Mouse (Mus musculus) liver, embryonic 16.5 days (tissue): Measurements from ENCODE around the gene Ppil1. TPM values are rescaled to one million over a fixed set of nuclear protein-coding genes. Genes with fewer than 3 reads are reported as not detected.

Experiments used
- ATAC-seq: fragments of 200-750 bp; cut with Nextera tagmentation; 2 replicates; pipeline ENCODE4 v1.8.0; 2017; ENCODE audit warnings: low read depth, mild to moderate bottlenecking, moderate number of reproducible peaks, moderate library complexity
- H3K27ac ChIP-seq: fragments of 300-500 bp; sonication (generic); 2 replicates; pipeline ENCODE4 v1.5.1; 2014; ENCODE audit warnings: mild to moderate bottlenecking, low read length
- H3K27me3 ChIP-seq: fragments of 300-500 bp; sonication (generic); 2 replicates; pipeline ENCODE4 v1.6.1; 2014; ENCODE audit warnings: low read depth, low read length, mixed read lengths; ENCODE audit not compliant: control insufficient read depth, insufficient read depth
- H3K36me3 ChIP-seq: fragments of 300-500 bp; sonication (generic); 2 replicates; pipeline ENCODE4 v1.6.1; 2014; ENCODE audit warnings: mild to moderate bottlenecking; ENCODE audit not compliant: control insufficient read depth, insufficient read depth
- H3K4me1 ChIP-seq: fragments of 300-500 bp; sonication (generic); 2 replicates; pipeline ENCODE4 v1.6.1; 2014; ENCODE audit warnings: low read depth, low read length, mixed read lengths; ENCODE audit not compliant: control insufficient read depth
- H3K4me2 ChIP-seq: fragments of 300-500 bp; sonication (generic); 2 replicates; pipeline ENCODE4 v1.6.1; 2014; ENCODE audit warnings: low read depth, low read length, mixed read lengths
- H3K4me3 ChIP-seq: fragments of 300-500 bp; sonication (generic); 2 replicates; pipeline ENCODE4 v1.5.1; 2014; ENCODE audit warnings: low read depth, mild to moderate bottlenecking, low read length
- H3K9ac ChIP-seq: fragments of 300-500 bp; sonication (generic); 2 replicates; pipeline ENCODE4 v1.6.1; 2014; ENCODE audit warnings: low read depth, low read length
- H3K9me3 ChIP-seq: fragments of 300-500 bp; sonication (generic); replicated peaks from 2 replicates; pipeline ENCODE4 v1.6.1; 2016; ENCODE audit warnings: low read length; ENCODE audit not compliant: control insufficient read depth
- WGBS: fragments of 180-500 bp; shearing (Covaris S2); extraction: QIAGEN DNeasy Blood & Tissue Kit; methylation state at CpG from one replicate; pipeline ENCODE4 v1.1.7; 2014; ENCODE audit not compliant: insufficient replicate concordance; 5-methylcytosine and 5-hydroxymethylcytosine counted together
- polyA plus RNA-seq: library from polyadenylated mRNA; unstranded; fragments of >200 nt; fragmentation: Nextera tagmentation; extraction: Ambion mirVana; gene quantifications from 2 replicates; pipeline ENCODE4 v1.2.1, GENCODE M21; 2015

Gene Ppil1
- polyA plus RNA-seq, 1 experiment from 2014 or later: 70.1 TPM

DNA sequence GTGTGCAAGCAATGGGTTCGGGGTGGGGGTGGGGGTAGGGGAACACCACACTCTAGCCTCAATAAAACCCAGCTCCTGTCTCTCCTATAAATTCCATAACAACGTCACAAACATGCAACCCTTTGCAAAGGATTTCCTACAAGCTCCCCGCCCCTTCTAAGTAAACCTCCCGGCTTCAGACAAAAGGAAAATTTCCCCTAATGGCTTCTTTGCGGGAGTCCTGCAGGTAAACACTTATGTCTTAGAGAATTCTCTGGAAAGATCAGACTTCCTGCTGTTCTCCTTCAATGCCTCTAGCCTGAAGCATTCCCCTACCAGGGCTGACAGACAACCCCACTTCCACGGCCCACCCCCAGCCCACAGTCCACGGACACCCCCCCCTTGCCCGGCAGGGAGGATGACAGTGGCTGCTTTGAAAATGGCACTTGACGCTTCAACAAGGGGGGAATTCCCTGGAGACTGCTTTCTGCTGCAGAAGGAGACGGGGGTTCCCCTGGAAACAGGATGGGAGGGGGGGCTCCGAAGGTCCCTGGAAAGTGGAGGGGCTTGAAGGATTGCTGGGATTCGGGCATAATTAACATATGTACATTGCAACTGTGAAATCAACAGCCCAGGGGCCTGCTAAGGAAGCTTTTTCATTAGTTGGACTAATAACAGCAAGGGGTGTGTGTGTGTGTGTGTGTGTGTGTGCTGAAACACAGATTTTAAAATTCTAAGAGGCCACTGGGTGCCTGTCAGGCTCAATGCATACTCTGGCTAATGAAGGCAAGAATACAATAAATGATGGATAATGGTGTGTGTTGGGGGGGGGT is 50.4 kb downstream of the Ppil1 start:
- H3K4me1 ChIP-seq: no peaks in the 10 kb centered on the region
- no peak overlapping the region for H3K9ac ChIP-seq
- no peak overlapping the region for H3K4me3 ChIP-seq
- no peak for ATAC-seq
- no peak overlapping the region for H3K4me2 ChIP-seq
- no peaks in the 10 kb centered on the region for H3K36me3 ChIP-seq
- H3K27ac ChIP-seq: no peak overlapping the region
- WGBS: 35% methylated on average over 12 of the region's 12 CpGs
- no peaks in the 10 kb centered on the region for H3K27me3 ChIP-seq
- H3K9me3 ChIP-seq: no peaks in the 10 kb centered on the region

DNA sequence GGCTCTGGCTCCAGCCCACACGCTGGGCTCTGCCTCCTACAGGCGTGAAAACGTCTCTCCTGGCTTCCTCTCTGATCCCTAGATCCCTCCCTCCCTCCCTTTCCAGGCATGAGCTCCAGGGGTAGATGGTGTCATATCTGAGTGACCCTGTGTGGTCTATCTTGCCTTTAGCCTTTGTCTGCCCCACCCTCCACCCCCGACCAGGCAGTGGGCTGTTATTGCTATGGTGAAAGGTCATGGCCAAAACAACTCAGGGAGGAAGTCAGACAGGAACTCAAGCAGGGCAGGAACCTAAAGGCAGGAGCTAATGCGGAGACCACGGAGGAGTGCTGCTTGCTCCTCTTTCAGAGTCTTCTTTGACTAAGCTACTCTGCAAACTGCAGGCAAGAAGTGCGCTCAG is 52.1 kb downstream of the Ppil1 start:
- H3K27me3 ChIP-seq: no peaks in the 10 kb centered on the region
- H3K9me3 ChIP-seq: no peaks in the 10 kb centered on the region
- 38% methylated on average over 7 of the region's 7 CpGs for WGBS
- no peaks in the 10 kb centered on the region for H3K36me3 ChIP-seq
- no peak overlapping the region for H3K4me3 ChIP-seq
- no peak overlapping the region for H3K27ac ChIP-seq
- no peaks in the 10 kb centered on the region for H3K4me1 ChIP-seq
- H3K4me2 ChIP-seq: no peak overlapping the region
- ATAC-seq: no peak
- H3K9ac ChIP-seq: no peak overlapping the region

- H3K9ac ChIP-seq: no peak overlapping the region
Observed at GRCm38 (mm10) chr17:29210037-29210436, 53.9 kb downstream of the Ppil1 start.

GRCm38 (mm10) chr17:29206052-29206451 is 57.9 kb downstream of the Ppil1 start:
- Histone ChIP-seq H3K9me3 (no peaks in the 10 kb centered on the region), H3K36me3 (no peaks in the 10 kb centered on the region), H3K9ac (no peak overlapping the region), H3K4me2 (no peak overlapping the region), H3K4me1 (no peaks in the 10 kb centered on the region), H3K27ac (no peak overlapping the region), H3K4me3 (no peak overlapping the region), H3K27me3 (no peaks in the 10 kb centered on the region)
- no peak for ATAC-seq
- 73% methylated on average over 7 of the region's 7 CpGs for WGBS

More at GRCm38 (mm10) chr17:29210037-29210436, 53.9 kb downstream of the Ppil1 start:
- Histone ChIP-seq H3K27ac (no peak overlapping the region), H3K4me2 (no peak overlapping the region), H3K36me3 (no peaks in the 10 kb centered on the region), H3K4me1 (no peaks in the 10 kb centered on the region), H3K27me3 (no peaks in the 10 kb centered on the region), H3K9me3 (no peaks in the 10 kb centered on the region), H3K4me3 (no peak overlapping the region)
- peak; percentile 47; the same call in 1 of the 2 replicates for ATAC-seq
- WGBS: 78% methylated on average over 3 of the region's 3 CpGs

- no peaks in the 10 kb centered on the region for H3K9me3 ChIP-seq
- no peak for ATAC-seq
- H3K4me2 ChIP-seq: no peak overlapping the region
- no peaks in the 10 kb centered on the region for H3K36me3 ChIP-seq
- no peak overlapping the region for H3K4me3 ChIP-seq
- no peaks in the 10 kb centered on the region for H3K4me1 ChIP-seq
- H3K9ac ChIP-seq: no peak overlapping the region
- no peak overlapping the region for H3K27ac ChIP-seq
- no peaks in the 10 kb centered on the region for H3K27me3 ChIP-seq
- WGBS: 62% methylated on average over 6 of the region's 6 CpGs
Observed at GRCm38 (mm10) chr17:29202604-29203003, 61.4 kb downstream of the Ppil1 start.

Other genes with a start within 250 kb of the Ppil1 start
- 185 and 211 TPM in 2 replicates for gene Srsf3, start 231.6 kb downstream of the Ppil1 start, polyA plus RNA-seq
- gene Cdkn1a, start 173.2 kb downstream of the Ppil1 start, polyA plus RNA-seq: 12.6 and 16.5 TPM in 2 replicates
- 9.9 and 10.9 TPM in 2 replicates for gene Rab44, start 150.0 kb downstream of the Ppil1 start, polyA plus RNA-seq
- 0.09 and 0.24 TPM in 2 replicates for gene Cpne5, start 26.0 kb downstream of the Ppil1 start, polyA plus RNA-seq
- gene BC004004, start 4.6 kb upstream of the Ppil1 start, polyA plus RNA-seq: 82.1 and 90.5 TPM in 2 replicates
- 2.0 and 2.6 TPM in 2 replicates for gene Pi16, start 53.5 kb upstream of the Ppil1 start, polyA plus RNA-seq
- 33.3 and 48.5 TPM in 2 replicates for gene Mtch1, start 83.7 kb upstream of the Ppil1 start, polyA plus RNA-seq
- gene Fgd2, start 96.7 kb upstream of the Ppil1 start, polyA plus RNA-seq: 7.7 and 8.1 TPM in 2 replicates
- gene Pim1, start 226.6 kb upstream of the Ppil1 start, polyA plus RNA-seq: 74.7 and 80.0 TPM in 2 replicates